Mouse (Mus musculus): ENCODE results near the gene Rpl41. TPM values are rescaled to one million over a fixed set of nuclear protein-coding genes. Genes with fewer than 3 reads are reported as not detected.
A peak's percentile ranks its signal among the peaks of the same experiment; 100 is the strongest.
"Not testable (repeated sequence)": the region's sequence is repeated elsewhere in the genome, so short reads cannot be mapped to it uniquely, and the experiment has no call there.

Rpl41 gene
- total RNA-seq, 2 experiments from 2014 or later: 1,491 to 1,683 TPM

- no peak for DNase-seq (ENCODE audit: low spot score in 2 of 2)
- intact Hi-C loops (cut with DNase I): no loop called here
Observed at GRCm38 (mm10) chr10:128563544-128563943, 14.4 kb upstream of the Rpl41 start.

GRCm38 (mm10) chr10:128556963-128557362 lies 7.9 kb upstream of the Rpl41 start:
- intact Hi-C loops (cut with DNase I): no loop called here
- DNase-seq (ENCODE audit: low spot score in 2 of 2): no peak

- DNase-seq (ENCODE audit: low spot score in 2 of 2): no peak
- intact Hi-C loops (cut with DNase I): no loop called here
Observed at GRCm38 (mm10) chr10:128556286-128556685, 7.2 kb upstream of the Rpl41 start.

GRCm38 (mm10) chr10:128555567-128555966 lies 6.5 kb upstream of the Rpl41 start:
- intact Hi-C loops (cut with DNase I); DNase-seq (ENCODE audit: low spot score in 2 of 2): not testable (repeated sequence)

GRCm38 (mm10) chr10:128550144-128550823 lies 1.2 kb upstream of the Rpl41 start:
- intact Hi-C loops (cut with DNase I); DNase-seq (ENCODE audit: low spot score in 2 of 2): not testable (repeated sequence)

- not testable (repeated sequence) for DNase-seq (ENCODE audit: low spot score in 2 of 2)
- intact Hi-C loops (cut with DNase I): loop anchor here (1.0 to 5.0 kb wide), 4 partner anchors 17 to 123 kb away; partner anchors contain the start of genes Myl6, Rps26 and Suox
Observed at GRCm38 (mm10) chr10:128549682-128550057, 565 bp upstream of the Rpl41 start.

GRCm38 (mm10) chr10:128548051-128548791 lies 884 bp downstream of the Rpl41 start:
- intact Hi-C loops (cut with DNase I): loop anchor here (5.0 kb wide), 3 partner anchors 56 to 124 kb away; partner anchors contain the start of genes Myl6, Rps26 and Suox
- peak in 1 of 2 experiments; percentile 22 for DNase-seq (ENCODE audit: low spot score in 2 of 2)

GRCm38 (mm10) chr10:128547361-128548032 lies 1.6 kb downstream of the Rpl41 start, which contains the start of gene Zc3h10:
Zc3h10 (minus strand) TSS chr10:128547774.
- DNase-seq (ENCODE audit: low spot score in 2 of 2): peak; percentile 96 to 97
- intact Hi-C loops (cut with DNase I): loop anchor here (5.0 kb wide), 3 partner anchors 55 to 125 kb away; partner anchors contain the start of genes Myl6, Rps26 and Suox

GRCm38 (mm10) chr10:128546787-128547186 lies 2.3 kb downstream of the Rpl41 start:
- DNase-seq (ENCODE audit: low spot score in 2 of 2): no peak
- intact Hi-C loops (cut with DNase I): loop anchor here (5.0 kb wide), 3 partner anchors 54 to 126 kb away; partner anchors contain the start of genes Myl6, Rps26 and Suox

- DNase-seq (ENCODE audit: low spot score in 2 of 2): no peak
- intact Hi-C loops (cut with DNase I): loop anchor here (5.0 kb wide), 3 partner anchors 54 to 126 kb away; partner anchors contain the start of genes Myl6, Rps26 and Suox
Observed at GRCm38 (mm10) chr10:128546361-128546760, 2.7 kb downstream of the Rpl41 start.

GRCm38 (mm10) chr10:128545570-128545898 lies 3.6 kb downstream of the Rpl41 start:
- intact Hi-C loops (cut with DNase I): loop anchor here (5.0 kb wide), 3 partner anchors 53 to 127 kb away; partner anchors contain the start of genes Myl6, Rps26 and Suox
- no peak for DNase-seq (ENCODE audit: low spot score in 2 of 2)

GRCm38 (mm10) chr10:128544674-128545569 lies 4.2 kb downstream of the Rpl41 start:
- intact Hi-C loops (cut with DNase I): loop anchor here (5.0 kb wide), 3 partner anchors 53 to 127 kb away; partner anchors contain the start of genes Myl6, Rps26 and Suox

GRCm38 (mm10) chr10:128544151-128544657 lies 4.9 kb downstream of the Rpl41 start:
- intact Hi-C loops (cut with DNase I): no loop called here

More at GRCm38 (mm10) chr10:128544674-128545569, 4.2 kb downstream of the Rpl41 start:
- DNase-seq (ENCODE audit: low spot score in 2 of 2): no peak

GRCm38 (mm10) chr10:128543100-128543499 lies 6.0 kb downstream of the Rpl41 start:
- intact Hi-C loops (cut with DNase I): no loop called here

More at GRCm38 (mm10) chr10:128544151-128544657, 4.9 kb downstream of the Rpl41 start:
- no peak for DNase-seq (ENCODE audit: low spot score in 2 of 2)

GRCm38 (mm10) chr10:128538340-128538870 lies 10.7 kb downstream of the Rpl41 start:
- intact Hi-C loops (cut with DNase I): no loop called here

More at GRCm38 (mm10) chr10:128543100-128543499, 6.0 kb downstream of the Rpl41 start:
- DNase-seq (ENCODE audit: low spot score in 2 of 2): no peak

GRCm38 (mm10) chr10:128536266-128536940 lies 12.7 kb downstream of the Rpl41 start:
- intact Hi-C loops (cut with DNase I): loop anchor here (2.0 kb wide), 1 partner anchor 78 kb away; the partner anchor contains the start of gene Smarcc2
- peak; percentile 81 to 89 for DNase-seq (ENCODE audit: low spot score in 2 of 2)

More at GRCm38 (mm10) chr10:128538340-128538870, 10.7 kb downstream of the Rpl41 start:
- no peak for DNase-seq (ENCODE audit: low spot score in 2 of 2)

- intact Hi-C loops (cut with DNase I): loop anchor here (2.0 kb wide), 1 partner anchor 77 kb away; the partner anchor contains the start of gene Smarcc2
- DNase-seq (ENCODE audit: low spot score in 2 of 2): peak in 1 of 2 experiments; percentile 32
Observed at GRCm38 (mm10) chr10:128535624-128536265, 13.4 kb downstream of the Rpl41 start.

All from left cerebral cortex, postnatal 36 days (tissue).